In genomic region chr2:139579280-139579679, GRCm38 (mm10) we compare ENCODE assay signal across 18 mouse cellular contexts.
A peak's percentile ranks its signal among the peaks of the same experiment; 100 is the strongest.
DNase-seq lines count a peak whose midpoint lies in the region; ATAC-seq lines count a peak whose summit lies in the region.
"Had no signal": no experiment of that assay in that cellular context is flagged by ENCODE, and none has a peak within 500 bp of the region (broad histone marks: within the 10 kb centered on the region; RNA-seq: fewer than 3 reads in every experiment).

No protein-coding gene starts in this region.

- no peak overlapping the region for H3K4me3 ChIP-seq in hindbrain, embryonic 14.5 days (replicated peaks; ENCODE audit: low read length)
- no peak overlapping the region for H3K4me3 ChIP-seq in hindbrain, embryonic 16.5 days (ENCODE audit: low read length)
- H3K4me3 ChIP-seq in midbrain, embryonic 14.5 days (replicated peaks; ENCODE audit: low read depth, low read length): no peak overlapping the region
- H3K4me3 ChIP-seq in midbrain, embryonic 11.5 days (ENCODE audit: low read depth, low read length): no peak overlapping the region
- H3K4me3 ChIP-seq: embryonic facial prominence, embryonic 12.5 days; heart, embryonic 10.5 days; hindbrain, embryonic 12.5 days had no signal

- H3K36me3 ChIP-seq in hindbrain, embryonic 14.5 days (replicated peaks; ENCODE audit: control insufficient read depth, insufficient read depth): no peaks in the 10 kb centered on the region
- H3K36me3 ChIP-seq in hindbrain, embryonic 16.5 days (ENCODE audit: control insufficient read depth, insufficient read depth, low read length): no peaks in the 10 kb centered on the region
- no peaks in the 10 kb centered on the region for H3K36me3 ChIP-seq in midbrain, embryonic 14.5 days (ENCODE audit: control insufficient read depth, insufficient read depth, low read length)
- H3K36me3 ChIP-seq in midbrain, embryonic 11.5 days (ENCODE audit: control insufficient read depth, insufficient read depth, low read length): no peaks in the 10 kb centered on the region
- H3K36me3 ChIP-seq: embryonic facial prominence, embryonic 12.5 days; heart, embryonic 10.5 days; hindbrain, embryonic 12.5 days had no signal

- WGBS in hindbrain, embryonic 14.5 days: 12% methylated on average over 3 of the region's 3 CpGs
- WGBS in hindbrain, embryonic 16.5 days: 10% methylated on average over 3 of the region's 3 CpGs
- WGBS in midbrain, embryonic 14.5 days: 13% methylated on average over 3 of the region's 3 CpGs
- 16% methylated on average over 3 of the region's 3 CpGs for WGBS in midbrain, embryonic 11.5 days

- no peaks in the 10 kb centered on the region for H3K9me3 ChIP-seq in hindbrain, embryonic 14.5 days (ENCODE audit: control insufficient read depth, low read length)
- H3K9me3 ChIP-seq in hindbrain, embryonic 16.5 days (ENCODE audit: control insufficient read depth, low read length): no peaks in the 10 kb centered on the region
- no peaks in the 10 kb centered on the region for H3K9me3 ChIP-seq in midbrain, embryonic 14.5 days (ENCODE audit: control insufficient read depth, low read length)
- no peaks in the 10 kb centered on the region for H3K9me3 ChIP-seq in midbrain, embryonic 11.5 days (ENCODE audit: control insufficient read depth, low read length)
- H3K9me3 ChIP-seq: embryonic facial prominence, embryonic 12.5 days; heart, embryonic 10.5 days; hindbrain, embryonic 12.5 days had no signal

- peak; percentile 23 for DNase-seq in cerebellum, adult 9-10 months
- DNase-seq in cerebellum, adult 9-11 months: no peak
- DNase-seq in hindbrain, embryonic 14.5 days (ENCODE audit: low spot score): peak; percentile 51
- peak; percentile 59 for DNase-seq in midbrain, embryonic 14.5 days
- DNase-seq in midbrain, embryonic 11.5 days (ENCODE audit: low spot score, missing footprints): no peak
- peak; percentile 14 for DNase-seq in retina, postnatal 1 day
- DNase-seq in thymus, postnatal 14 days: no peak
- DNase-seq: B cell, adult 2 months; cerebellum, adult 11-12 months; gastrocnemius, postnatal 10 days; kidney, adult 9 months; right cerebral cortex, adult 18-20 months; spleen, adult 18-20 months had no signal

- no peak for ATAC-seq in hindbrain, embryonic 14.5 days (ENCODE audit: low FRiP score)
- ATAC-seq in hindbrain, embryonic 16.5 days: no peak
- ATAC-seq in midbrain, embryonic 14.5 days (ENCODE audit: low FRiP score, low TSS enrichment): no peak
- no peak for ATAC-seq in midbrain, embryonic 11.5 days (ENCODE audit: low FRiP score)

- H3K9ac ChIP-seq in hindbrain, embryonic 14.5 days: no peak overlapping the region
- no peak overlapping the region for H3K9ac ChIP-seq in hindbrain, embryonic 16.5 days (ENCODE audit: low read depth, low read length)
- H3K9ac ChIP-seq in midbrain, embryonic 14.5 days (replicated peaks; ENCODE audit: low read length): no peak overlapping the region
- H3K9ac ChIP-seq in midbrain, embryonic 11.5 days (ENCODE audit: low read length): no peak overlapping the region
- H3K9ac ChIP-seq: embryonic facial prominence, embryonic 12.5 days; hindbrain, embryonic 12.5 days; liver, embryonic 14.5 days had no signal

- no peaks in the 10 kb centered on the region for H3K27me3 ChIP-seq in hindbrain, embryonic 14.5 days (ENCODE audit: control insufficient read depth, insufficient read depth, low read length)
- no peaks in the 10 kb centered on the region for H3K27me3 ChIP-seq in hindbrain, embryonic 16.5 days (replicated peaks; ENCODE audit: control insufficient read depth, insufficient read depth, low read length)
- no peaks in the 10 kb centered on the region for H3K27me3 ChIP-seq in midbrain, embryonic 14.5 days (ENCODE audit: control insufficient read depth, insufficient read depth, low read length)
- H3K27me3 ChIP-seq in midbrain, embryonic 11.5 days (ENCODE audit: control insufficient read depth, insufficient read depth, low read length): no peaks in the 10 kb centered on the region
- H3K27me3 ChIP-seq: embryonic facial prominence, embryonic 12.5 days; hindbrain, embryonic 12.5 days had no signal

- H3K4me1 ChIP-seq in hindbrain, embryonic 14.5 days (replicated peaks; ENCODE audit: control insufficient read depth, insufficient read depth, low read length): 0 out of 2 replicates have a peak, but pooled peaks cover 2% of the 10 kb centered on the region
- no peaks in the 10 kb centered on the region for H3K4me1 ChIP-seq in hindbrain, embryonic 16.5 days (ENCODE audit: control insufficient read depth, insufficient read depth, low read depth, low read length)
- H3K4me1 ChIP-seq in midbrain, embryonic 14.5 days (ENCODE audit: control insufficient read depth, insufficient read depth, low read length): no peaks in the 10 kb centered on the region
- H3K4me1 ChIP-seq in midbrain, embryonic 11.5 days (ENCODE audit: control insufficient read depth, insufficient read depth, low read length): no peaks in the 10 kb centered on the region
- H3K4me1 ChIP-seq: embryonic facial prominence, embryonic 12.5 days; heart, embryonic 10.5 days; hindbrain, embryonic 12.5 days had no signal

- no peak overlapping the region for H3K27ac ChIP-seq in hindbrain, embryonic 14.5 days
- no peak overlapping the region for H3K27ac ChIP-seq in hindbrain, embryonic 16.5 days (ENCODE audit: low read depth, low read length)
- H3K27ac ChIP-seq in midbrain, embryonic 14.5 days (replicated peaks; ENCODE audit: low read depth, low read length): no peak overlapping the region
- H3K27ac ChIP-seq in midbrain, embryonic 11.5 days (ENCODE audit: low read depth, low read length): no peak overlapping the region
- H3K27ac ChIP-seq: embryonic facial prominence, embryonic 12.5 days; heart, embryonic 10.5 days; hindbrain, embryonic 12.5 days; liver, embryonic 14.5 days had no signal

- no peak overlapping the region for H3K4me2 ChIP-seq in hindbrain, embryonic 14.5 days (replicated peaks)
- no peak overlapping the region for H3K4me2 ChIP-seq in hindbrain, embryonic 16.5 days (ENCODE audit: low read length)
- H3K4me2 ChIP-seq in midbrain, embryonic 14.5 days (ENCODE audit: low read length): no peak overlapping the region
- no peak overlapping the region for H3K4me2 ChIP-seq in midbrain, embryonic 11.5 days
- H3K4me2 ChIP-seq: embryonic facial prominence, embryonic 12.5 days; hindbrain, embryonic 12.5 days had no signal

Comparison
In these comparisons a context has a peak if more than half of its experiments do, and no peak if none do; other contexts are left out.
1. DNase-seq: peak in cerebellum, adult 9-10 months (single experiment), hindbrain, embryonic 14.5 days (single experiment), midbrain, embryonic 14.5 days (single experiment) and retina, postnatal 1 day (single experiment); none in cerebellum, adult 9-11 months (single experiment), midbrain, embryonic 11.5 days (single experiment) and thymus, postnatal 14 days (single experiment).